Mouse (Mus musculus) midbrain, embryonic 12.5 days (tissue): ENCODE results near the gene Gm10778. TPM values are rescaled to one million over a fixed set of nuclear protein-coding genes. Genes with fewer than 3 reads are reported as not detected.
"Not testable (repeated sequence)": the region's sequence is repeated elsewhere in the genome, so short reads cannot be mapped to it uniquely, and the experiment has no call there.

Experiments used
- ATAC-seq: fragments of 200-750 bp; cut with Nextera tagmentation; 2 replicates; pipeline ENCODE4 v1.8.0; 2017; ENCODE audit warnings: low read depth, moderate TSS enrichment, moderate library complexity; ENCODE audit not compliant: low FRiP score
- H3K27ac ChIP-seq: fragments of 300-500 bp; sonication (generic); replicated peaks from 2 replicates; pipeline ENCODE4 v1.5.1; 2016; ENCODE audit warnings: mild to moderate bottlenecking
- H3K27me3 ChIP-seq: fragments of 300-500 bp; sonication (generic); 2 replicates; pipeline ENCODE4 v1.6.1; 2016; ENCODE audit warnings: mild to moderate bottlenecking
- H3K36me3 ChIP-seq: fragments of 300-500 bp; sonication (generic); 2 replicates; pipeline ENCODE4 v1.6.1; 2016
- H3K4me1 ChIP-seq: fragments of 300-500 bp; sonication (generic); 2 replicates; pipeline ENCODE4 v1.6.1; 2016
- H3K4me2 ChIP-seq: fragments of 300-500 bp; sonication (generic); replicated peaks from 2 replicates; pipeline ENCODE4 v1.6.1; 2016; ENCODE audit warnings: mild to moderate bottlenecking, moderate library complexity
- H3K4me3 ChIP-seq: fragments of 300-500 bp; sonication (generic); 2 replicates; pipeline ENCODE4 v1.5.1; 2016; ENCODE audit warnings: mild to moderate bottlenecking
- H3K9ac ChIP-seq: fragments of 300-500 bp; sonication (generic); replicated peaks from 2 replicates; pipeline ENCODE4 v1.6.1; 2016; ENCODE audit warnings: mild to moderate bottlenecking, moderate library complexity
- H3K9me3 ChIP-seq: fragments of 300-500 bp; sonication (generic); 2 replicates; pipeline ENCODE4 v1.6.1; 2016; ENCODE audit warnings: mild to moderate bottlenecking
- WGBS: fragments of 180-500 bp; shearing (Covaris S2); methylation state at CpG from one replicate; pipeline ENCODE4 v1.1.7; 2016; 5-methylcytosine and 5-hydroxymethylcytosine counted together
- polyA plus RNA-seq: library from polyadenylated mRNA; unstranded; fragments of >200 nt; fragmentation: Nextera tagmentation; extraction: Ambion mirVana; gene quantifications from 2 replicates; pipeline ENCODE4 v1.2.1, GENCODE M21; 2016

The Gm10778 gene
- 4.8 and 5.1 TPM in 2 replicates for polyA plus RNA-seq

DNA sequence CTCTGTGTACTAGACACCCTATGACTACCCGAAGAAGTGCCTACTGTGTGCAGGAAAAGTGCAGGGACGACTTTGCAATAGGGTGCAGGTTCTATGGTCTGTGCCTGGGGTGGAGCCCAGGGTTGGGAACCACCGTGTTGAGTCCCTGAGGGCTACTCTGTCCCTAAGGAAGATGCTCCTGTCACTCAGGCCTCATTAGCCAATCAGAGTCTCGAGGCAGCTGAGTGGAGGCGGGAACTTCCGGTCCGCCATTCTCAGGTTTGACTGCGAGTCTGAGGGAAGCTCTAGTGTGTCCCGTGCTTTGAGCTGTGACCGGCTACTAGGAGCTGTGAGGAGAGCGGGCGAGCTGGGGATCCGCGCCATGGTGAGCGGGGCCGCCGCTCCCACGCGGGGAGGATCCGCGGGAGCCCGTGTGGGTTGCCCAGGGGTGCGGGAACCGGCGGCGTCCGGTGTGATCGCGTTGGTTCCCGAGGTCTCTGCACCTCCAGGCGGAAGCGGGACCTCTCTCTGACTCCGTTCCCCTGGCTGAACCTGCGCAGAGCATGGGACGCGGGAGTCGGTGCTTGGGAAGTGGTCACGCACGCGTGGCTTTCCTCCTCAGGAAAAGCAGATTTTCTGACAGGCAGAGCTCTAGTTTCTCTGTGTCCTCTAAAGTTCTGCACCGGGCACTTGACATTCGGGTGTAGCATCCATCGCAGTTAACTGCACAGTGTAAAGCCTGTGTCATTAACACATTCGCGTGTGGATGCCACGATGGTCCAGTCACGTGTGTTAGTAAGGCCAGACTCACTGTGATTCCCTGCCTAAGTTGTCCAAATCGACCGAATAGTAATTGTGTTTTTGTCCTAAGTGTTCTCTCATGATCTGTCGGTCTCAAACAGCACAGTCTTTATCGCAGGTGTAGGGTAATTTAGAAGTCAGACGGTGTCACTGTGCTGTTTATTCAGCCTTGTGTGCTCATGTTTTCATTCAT, at the start of gene Gm10778:
Gene Gm10778 (plus strand): TSS at position 257 of the 973 bp plus-strand sequence.
- Histone ChIP-seq H3K9ac (peak within 1 kb of the TSS; percentile 67), H3K9me3 (peaks cover 14% of the 10 kb centered on the region; the same call in 1 of the 2 replicates), H3K27ac (peak within 1 kb of the TSS; percentile 81), H3K36me3 (peaks cover 23% of the 10 kb centered on the region), H3K4me2 (peak within 1 kb of the TSS; percentile 63), H3K4me3 (peak within 1 kb of the TSS; percentile 59)
- 5% methylated on average over 31 of the region's 52 CpGs for WGBS
- peak; percentile 97 for ATAC-seq
- H3K27me3 ChIP-seq, H3K4me1 ChIP-seq: not testable (repeated sequence)

DNA sequence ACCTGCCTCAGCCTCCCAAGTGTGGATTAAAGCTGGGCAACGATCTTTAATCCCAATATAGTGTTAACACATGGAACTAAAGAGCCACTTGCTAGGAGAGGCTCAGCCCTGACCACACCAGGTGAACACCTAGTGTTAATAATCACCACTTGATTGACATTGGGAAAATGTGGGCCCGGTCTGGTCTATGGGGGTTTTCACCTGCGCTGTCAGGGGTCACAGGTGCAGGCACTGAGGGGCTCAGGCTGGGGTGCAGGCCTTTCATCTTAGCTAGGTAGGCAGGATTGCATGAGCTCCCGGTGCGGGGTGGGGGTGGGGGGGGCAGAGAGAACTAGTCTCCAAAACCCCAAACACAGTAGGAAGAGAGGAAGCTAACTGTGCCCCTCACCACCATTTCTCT, 49.2 kb upstream of the Gm10778 start:
- no peak for ATAC-seq
- Histone ChIP-seq H3K27me3 (peaks cover 78% of the 10 kb centered on the region), H3K4me3 (no peak overlapping the region), H3K4me1 (peaks cover 49% of the 10 kb centered on the region), H3K9ac (no peak overlapping the region), H3K4me2 (no peak overlapping the region), H3K27ac (no peak overlapping the region), H3K9me3 (no peaks in the 10 kb centered on the region), H3K36me3 (no peaks in the 10 kb centered on the region)
- WGBS = 84% methylated on average over 5 of the region's 5 CpGs

DNA sequence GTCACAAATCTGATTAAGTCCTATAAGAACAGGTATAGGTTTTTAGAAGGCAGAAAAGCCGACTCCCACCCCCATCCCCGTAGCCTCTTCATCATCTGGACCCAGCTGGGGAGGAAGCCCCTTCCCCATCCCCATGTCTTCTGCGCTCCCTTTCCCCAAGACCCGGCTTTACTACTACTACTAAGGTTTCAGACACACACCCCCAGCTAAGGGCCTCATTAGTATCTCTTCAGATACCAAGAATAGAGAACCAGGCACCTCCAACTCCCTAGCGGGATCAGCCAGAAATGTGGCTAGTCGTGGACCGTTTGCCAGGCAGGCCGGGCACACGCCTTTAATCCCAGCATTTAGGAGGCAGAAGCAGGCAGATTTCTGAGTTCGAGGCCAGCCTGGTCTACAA, 48.8 kb upstream of the Gm10778 start:
- no peak for ATAC-seq
- H3K4me1 ChIP-seq = peaks cover 53% of the 10 kb centered on the region
- WGBS = 58% methylated on average over 10 of the region's 10 CpGs
- no peaks in the 10 kb centered on the region for H3K9me3 ChIP-seq
- H3K27ac ChIP-seq = no peak overlapping the region
- peaks cover 73% of the 10 kb centered on the region for H3K27me3 ChIP-seq
- no peak overlapping the region for H3K4me3 ChIP-seq
- no peak overlapping the region for H3K4me2 ChIP-seq
- H3K36me3 ChIP-seq = no peaks in the 10 kb centered on the region
- H3K9ac ChIP-seq = no peak overlapping the region

DNA sequence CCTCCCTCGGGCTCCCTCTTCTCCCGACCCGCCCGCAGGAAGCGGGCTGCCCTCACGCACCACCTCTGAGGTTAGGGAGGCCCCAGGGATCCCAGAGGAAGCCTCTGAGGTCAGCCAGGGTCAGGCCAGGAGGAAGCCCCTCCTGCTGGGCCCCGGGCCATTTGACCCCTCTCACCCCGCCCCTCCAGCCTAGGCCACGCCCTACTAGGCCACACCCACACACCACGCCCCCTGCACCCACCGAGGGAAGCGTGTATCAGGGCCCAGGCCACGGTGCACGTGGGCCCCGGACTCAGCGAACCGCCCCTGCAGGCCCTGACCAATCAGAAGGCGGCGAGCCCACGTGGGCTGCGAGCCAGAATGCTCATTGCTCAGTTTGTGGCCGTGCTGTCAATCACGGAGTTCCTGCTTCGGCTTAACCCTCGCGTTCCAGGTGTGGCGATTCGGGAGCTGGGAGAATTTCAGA, 48.1 kb upstream of the Gm10778 start, which contains the start of gene Tle6:
Gene Tle6 (minus strand): TSS at position 336 of the 466 bp plus-strand sequence.
- WGBS = under 1% methylated on average over 26 of the region's 28 CpGs
- Histone ChIP-seq H3K27ac (no peak within 1 kb of the TSS), H3K27me3 (peaks cover 66% of the 10 kb centered on the region), H3K9ac (no peak within 1 kb of the TSS), H3K4me3 (peak within 1 kb of the TSS; percentile 24), H3K36me3 (no peaks in the 10 kb centered on the region), H3K9me3 (no peaks in the 10 kb centered on the region), H3K4me2 (peak within 1 kb of the TSS; percentile 44), H3K4me1 (peaks cover 55% of the 10 kb centered on the region)
- peak; percentile 76 for ATAC-seq

DNA sequence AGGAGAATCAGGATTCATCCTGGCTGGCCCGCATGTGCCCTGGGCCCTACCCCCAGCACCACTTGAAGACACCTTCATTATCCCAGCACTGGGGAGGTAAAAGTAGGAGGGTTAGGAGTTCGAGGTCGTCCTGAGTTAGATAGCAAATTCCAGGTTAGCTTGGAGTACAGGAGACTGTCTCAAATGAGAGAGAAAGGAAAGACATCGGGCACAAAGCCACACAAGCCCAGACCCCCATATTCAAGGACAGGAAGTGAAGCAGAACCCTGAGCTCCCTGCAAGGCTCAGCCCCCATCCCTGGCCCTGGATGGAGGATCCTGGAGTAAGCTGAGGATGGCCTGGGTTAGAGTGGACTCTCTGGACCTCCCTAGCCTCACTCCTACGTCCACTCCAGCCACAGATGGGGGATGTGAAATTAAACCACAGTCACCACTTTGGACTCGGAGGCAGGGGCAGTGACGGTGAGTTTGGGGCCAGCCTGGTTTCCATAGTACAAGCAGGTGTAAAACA, 47.4 kb upstream of the Gm10778 start:
- 6% methylated on average over 7 of the region's 7 CpGs for WGBS
- Histone ChIP-seq H3K27me3 (peaks cover 59% of the 10 kb centered on the region), H3K9me3 (no peaks in the 10 kb centered on the region), H3K27ac (no peak overlapping the region), H3K4me2 (peak overlapping the region; percentile 44; the same call in 1 of the 2 replicates), H3K4me1 (peaks cover 49% of the 10 kb centered on the region), H3K36me3 (no peaks in the 10 kb centered on the region), H3K4me3 (no peak overlapping the region), H3K9ac (no peak overlapping the region)
- no peak for ATAC-seq

DNA sequence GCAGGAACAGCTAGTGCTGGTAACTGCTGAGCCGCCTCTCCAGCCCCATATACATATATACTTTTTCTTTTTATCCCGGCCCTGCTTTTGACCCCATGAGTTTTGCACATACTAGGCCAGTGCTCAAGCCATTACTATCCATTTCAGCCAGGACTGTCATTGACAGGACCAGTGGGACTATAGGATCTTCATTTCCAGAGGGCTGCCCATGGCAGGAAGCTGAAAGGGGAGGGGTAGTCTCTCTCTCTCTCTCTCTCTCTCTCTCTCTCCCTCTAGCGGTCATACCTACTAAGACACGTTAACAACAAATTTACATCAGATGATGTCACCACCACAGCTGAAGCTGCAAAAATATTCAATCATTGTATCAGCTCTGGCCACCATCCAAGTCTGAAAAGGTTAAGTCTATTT, 46.1 kb upstream of the Gm10778 start:
- H3K27me3 ChIP-seq = peaks cover 46% of the 10 kb centered on the region
- no peak overlapping the region for H3K9ac ChIP-seq
- H3K9me3 ChIP-seq = no peaks in the 10 kb centered on the region
- H3K27ac ChIP-seq = no peak overlapping the region
- H3K36me3 ChIP-seq = no peaks in the 10 kb centered on the region
- H3K4me2 ChIP-seq = no peak overlapping the region
- no peak for ATAC-seq
- peaks cover 43% of the 10 kb centered on the region for H3K4me1 ChIP-seq
- no peak overlapping the region for H3K4me3 ChIP-seq
- WGBS = 23% methylated on average over 4 of the region's 4 CpGs

DNA sequence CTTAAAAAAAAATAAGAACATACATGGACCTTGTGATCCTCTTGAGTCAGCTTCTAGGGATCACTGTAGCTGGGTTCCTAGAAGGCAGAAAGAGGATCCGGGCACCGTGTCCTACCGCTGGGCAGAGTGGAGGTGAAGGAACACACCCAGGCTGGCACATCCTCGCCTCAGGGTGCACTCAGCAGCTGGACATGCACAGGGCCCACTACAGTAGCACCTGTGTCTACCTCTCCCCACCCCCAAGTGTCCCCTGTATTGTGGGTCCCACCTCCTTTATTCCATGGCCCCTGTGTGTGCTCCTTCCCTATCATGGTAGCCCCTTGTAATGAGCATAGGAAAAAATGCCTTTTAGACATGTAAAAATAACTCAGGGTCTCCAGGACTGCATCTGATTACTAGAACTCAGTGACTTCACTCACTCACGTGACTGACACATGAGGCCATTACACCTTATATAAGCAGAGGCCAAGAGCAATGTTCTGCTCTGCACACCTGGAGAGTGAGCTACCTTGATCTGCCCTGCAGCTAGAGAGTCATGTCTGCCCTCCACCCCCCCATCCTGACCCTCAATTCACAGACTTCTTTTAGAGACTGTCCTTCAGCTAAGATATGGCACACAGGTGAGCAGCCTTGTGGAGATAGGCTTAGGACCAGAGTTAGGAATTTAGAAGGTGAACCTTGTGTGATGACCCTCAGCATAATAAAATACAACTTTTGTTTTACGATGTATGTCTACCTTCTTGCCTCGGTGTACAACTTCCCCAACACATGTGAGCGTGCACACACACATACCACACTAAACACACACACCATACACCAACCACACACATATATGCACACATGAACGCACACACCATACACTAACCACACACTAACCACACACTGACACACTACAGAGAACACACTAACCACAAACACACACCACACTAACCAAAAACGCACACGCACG, 44.6 kb upstream of the Gm10778 start:
- 81% methylated on average over 12 of the region's 12 CpGs for WGBS
- Histone ChIP-seq H3K9ac (no peak overlapping the region), H3K27me3 (peaks cover 31% of the 10 kb centered on the region), H3K27ac (peak overlapping the region; percentile 93; the same call in 1 of the 2 replicates), H3K4me2 (peak overlapping the region; percentile 64; the same call in 1 of the 2 replicates), H3K4me1 (peaks cover 41% of the 10 kb centered on the region), H3K36me3 (peaks cover 4% of the 10 kb centered on the region; the same call in 1 of the 2 replicates), H3K9me3 (no peaks in the 10 kb centered on the region), H3K4me3 (no peak overlapping the region)
- ATAC-seq = no peak

DNA sequence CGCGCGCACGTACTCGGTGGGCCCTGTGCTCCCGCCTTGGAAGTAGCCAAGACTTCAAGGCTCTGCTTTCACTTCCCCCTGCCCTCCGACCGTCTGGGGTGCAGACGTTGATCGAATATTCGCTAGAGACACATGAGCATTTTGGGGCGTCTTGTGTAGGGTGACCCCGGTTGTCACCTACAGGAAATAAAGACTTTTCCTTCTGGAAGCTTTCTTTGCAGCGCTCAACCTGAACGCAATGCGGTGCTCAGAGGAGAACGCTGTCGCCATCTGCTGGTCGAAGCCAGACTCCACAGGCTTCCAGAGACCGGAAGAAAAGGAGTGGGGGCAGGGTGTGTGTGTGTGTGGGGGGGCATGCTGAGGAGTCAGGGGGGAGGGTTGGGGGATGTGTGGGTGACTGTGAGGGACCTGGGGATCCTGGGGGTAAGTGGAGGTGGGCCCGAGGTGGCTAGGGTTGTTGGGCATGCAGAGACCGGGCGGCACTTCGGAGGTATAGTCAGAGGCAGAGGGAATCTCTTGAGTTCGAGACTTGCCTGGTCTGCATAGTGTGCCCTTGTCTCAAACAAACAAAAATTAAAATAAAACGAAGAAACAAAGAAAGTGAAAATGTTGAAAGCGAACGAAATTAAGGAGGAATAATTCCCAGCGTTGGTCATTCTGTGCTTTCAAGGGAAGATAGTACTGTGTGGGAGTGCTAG, 43.7 kb upstream of the Gm10778 start:
- Histone ChIP-seq H3K4me2 (peak overlapping the region; percentile 64), H3K27me3 (peaks cover 23% of the 10 kb centered on the region), H3K4me1 (peaks cover 39% of the 10 kb centered on the region), H3K36me3 (peaks cover 4% of the 10 kb centered on the region; the same call in 1 of the 2 replicates), H3K9ac (peak overlapping the region; percentile 52; the same call in 1 of the 2 replicates), H3K27ac (peak overlapping the region; percentile 93), H3K4me3 (peak overlapping the region; percentile 55), H3K9me3 (no peaks in the 10 kb centered on the region)
- ATAC-seq = peak; percentile 7; the same call in 1 of the 2 replicates
- WGBS = 20% methylated on average over 29 of the region's 29 CpGs

DNA sequence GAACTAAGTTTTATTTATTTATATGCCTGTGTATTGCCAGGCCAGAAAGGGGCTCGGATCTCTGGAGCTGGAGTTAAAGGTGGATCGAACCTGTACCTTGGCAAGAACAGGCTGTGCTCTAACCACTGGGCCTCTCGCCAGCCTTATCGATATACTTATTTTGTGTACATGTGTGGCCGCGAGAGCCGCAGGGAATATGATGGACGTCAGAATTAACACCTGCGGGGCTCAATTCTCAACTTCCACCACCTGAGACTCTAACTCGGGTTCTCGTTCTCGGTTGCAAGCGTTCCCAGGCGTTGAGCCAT, 43.2 kb upstream of the Gm10778 start:
- peaks cover 19% of the 10 kb centered on the region for H3K27me3 ChIP-seq
- no peaks in the 10 kb centered on the region for H3K9me3 ChIP-seq
- peak overlapping the region; percentile 52; the same call in 1 of the 2 replicates for H3K9ac ChIP-seq
- peaks cover 4% of the 10 kb centered on the region; the same call in 1 of the 2 replicates for H3K36me3 ChIP-seq
- ATAC-seq = peak; percentile 20
- peaks cover 37% of the 10 kb centered on the region for H3K4me1 ChIP-seq
- H3K4me3 ChIP-seq = peak overlapping the region; percentile 55
- peak overlapping the region; percentile 64 for H3K4me2 ChIP-seq
- H3K27ac ChIP-seq = peak overlapping the region; percentile 93
- WGBS = 3% methylated on average over 14 of the region's 14 CpGs

DNA sequence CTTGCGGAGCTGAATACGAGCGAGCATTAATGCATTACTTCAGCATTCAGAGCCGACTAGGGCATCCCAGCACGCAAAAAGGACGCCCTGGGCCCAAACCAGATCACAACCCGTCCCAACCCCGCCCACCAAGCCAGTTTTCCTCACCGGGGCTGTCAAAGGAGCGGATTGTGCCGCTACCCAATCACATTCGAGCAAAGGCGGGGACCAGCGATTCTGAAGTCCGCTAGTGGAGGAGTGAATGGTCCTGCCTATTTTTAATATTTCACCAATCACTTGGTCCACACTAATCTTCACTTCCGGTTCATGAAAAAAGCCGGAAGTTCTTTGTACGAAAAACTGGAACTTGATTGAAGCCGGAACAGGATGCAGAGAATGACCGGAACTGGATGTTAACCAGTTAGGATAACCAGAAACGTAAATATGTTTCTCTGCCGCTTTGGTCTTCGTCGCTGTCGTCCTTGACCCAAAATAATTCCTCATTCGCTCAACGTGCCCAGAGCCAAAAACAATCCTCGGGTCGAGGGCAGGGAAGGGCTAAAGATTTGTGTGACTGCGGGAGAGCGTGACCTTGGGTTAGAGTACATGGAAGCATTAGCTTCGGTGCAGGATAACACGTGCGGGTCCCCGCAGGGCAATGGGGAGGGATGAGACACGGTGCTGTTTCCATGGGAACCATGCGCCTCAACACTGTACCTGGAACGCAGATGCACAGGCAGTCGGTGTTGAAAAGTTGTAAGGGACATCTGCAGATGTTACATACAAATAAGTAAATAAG, 42.7 kb upstream of the Gm10778 start, which contains the start of gene BC025920:
Gene BC025920 (plus strand): TSS at position 297 of the 778 bp plus-strand sequence.
- Histone ChIP-seq H3K9me3 (no peaks in the 10 kb centered on the region), H3K9ac (peak within 1 kb of the TSS; percentile 65), H3K4me2 (peak within 1 kb of the TSS; percentile 89), H3K27me3 (peaks cover 16% of the 10 kb centered on the region), H3K27ac (peak within 1 kb of the TSS; percentile 93), H3K4me3 (peak within 1 kb of the TSS; percentile 55), H3K36me3 (peaks cover 4% of the 10 kb centered on the region; the same call in 1 of the 2 replicates), H3K4me1 (peaks cover 33% of the 10 kb centered on the region)
- under 1% methylated on average over 39 of the region's 39 CpGs for WGBS
- ATAC-seq = peak; percentile 88
